Mouse (Mus musculus): ENCODE results near the gene Lgi1. TPM values are rescaled to one million over a fixed set of nuclear protein-coding genes. Genes with fewer than 3 reads are reported as not detected.

The Lgi1 gene
- polyA plus RNA-seq, 1 experiment, result 0.04 TPM

DNA sequence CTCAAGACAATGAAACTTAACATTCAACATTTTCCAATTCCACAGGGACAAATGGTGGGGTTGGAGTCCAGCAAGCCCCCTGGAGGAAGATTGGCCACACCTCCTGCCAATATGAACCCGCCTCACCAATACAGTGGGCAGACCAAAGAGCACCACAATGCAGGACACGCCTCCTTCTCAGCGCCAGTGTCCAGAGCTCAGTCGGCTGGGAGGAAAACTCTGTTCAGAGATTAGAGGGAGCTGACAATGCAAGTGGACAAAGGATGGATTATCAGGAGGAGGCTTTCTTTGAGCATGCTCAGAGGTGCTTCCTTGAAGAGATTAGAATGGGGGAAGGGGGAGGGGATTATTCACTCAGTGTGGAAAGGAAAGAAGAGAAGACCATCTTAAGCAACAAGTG, 62.7 kb downstream of the Lgi1 start:
- Histone ChIP-seq H3K27me3 (ENCODE audit: control insufficient read depth, insufficient read depth, low read length) (no peaks in the 10 kb centered on the region), H3K36me3 (ENCODE audit: control insufficient read depth, insufficient read depth, low read length) (no peaks in the 10 kb centered on the region), H3K4me3 (ENCODE audit: control insufficient read depth, insufficient read depth, low read length) (no peak overlapping the region), H3K27ac (ENCODE audit: control insufficient read depth, insufficient read depth, low read length) (no peak overlapping the region), H3K4me1 (replicated peaks; ENCODE audit: control insufficient read depth, insufficient read depth, low read length) (no peaks in the 10 kb centered on the region)
- no peak for DNase-seq
- no peak for TF ChIP-seq POLR2A (IDR thresholded peaks at IDR 0.05; ENCODE audit: control insufficient read depth, extremely low read depth, insufficient read depth, low read length, poor library complexity)
- no peak for TF ChIP-seq CTCF (IDR thresholded peaks at IDR 0.05; ENCODE audit: borderline replicate concordance, control insufficient read depth, extremely low read depth, insufficient read depth, low read length, poor library complexity)
- WGBS, result 72% methylated on average over 4 of the region's 4 CpGs

DNA sequence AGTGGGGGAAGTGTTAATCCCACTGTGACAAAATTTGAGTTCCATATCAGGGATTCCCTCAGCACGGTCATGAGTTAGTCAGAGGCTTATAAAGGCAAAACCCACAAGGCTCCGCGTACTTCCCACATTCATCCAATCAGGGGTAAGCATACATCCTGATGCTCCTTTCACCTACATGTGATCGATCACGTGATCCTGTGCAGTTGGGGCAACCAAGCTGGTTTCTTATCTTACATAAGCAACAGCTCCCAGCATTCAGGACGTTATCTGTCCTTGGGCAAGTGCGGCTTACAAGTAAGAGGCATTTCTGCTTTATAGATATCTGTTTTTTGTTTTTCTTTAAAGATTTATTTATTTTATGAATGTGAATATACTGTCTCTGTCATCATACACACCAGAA, 63.7 kb downstream of the Lgi1 start:
- Histone ChIP-seq H3K36me3 (ENCODE audit: control insufficient read depth, insufficient read depth, low read length) (no peaks in the 10 kb centered on the region), H3K4me3 (ENCODE audit: control insufficient read depth, insufficient read depth, low read length) (no peak overlapping the region), H3K27me3 (ENCODE audit: control insufficient read depth, insufficient read depth, low read length) (no peaks in the 10 kb centered on the region), H3K4me1 (replicated peaks; ENCODE audit: control insufficient read depth, insufficient read depth, low read length) (no peaks in the 10 kb centered on the region), H3K27ac (ENCODE audit: control insufficient read depth, insufficient read depth, low read length) (no peak overlapping the region)
- DNase-seq, result no peak
- WGBS, result 93% methylated on average over 7 of the region's 7 CpGs
- no peak for TF ChIP-seq CTCF (IDR thresholded peaks at IDR 0.05; ENCODE audit: borderline replicate concordance, control insufficient read depth, extremely low read depth, insufficient read depth, low read length, poor library complexity)

DNA sequence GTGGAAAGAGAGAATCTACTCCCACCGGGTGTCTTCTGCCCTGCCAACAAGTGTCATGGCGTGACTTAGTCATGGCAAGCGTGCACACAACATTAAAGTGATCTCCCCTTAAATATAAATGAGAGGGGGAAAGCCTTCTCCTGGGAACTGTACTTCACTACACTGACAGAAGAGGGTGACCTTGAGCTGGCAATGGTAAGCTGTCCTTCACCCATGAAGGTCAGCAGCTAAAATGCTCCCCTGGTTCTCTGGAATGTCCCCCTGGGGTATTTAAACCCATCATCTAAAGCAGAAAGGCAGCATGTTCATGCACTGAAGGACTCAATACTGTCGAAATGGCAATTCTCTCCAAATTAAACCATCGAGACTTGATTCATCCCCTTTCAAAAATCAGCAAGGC, 64.9 kb downstream of the Lgi1 start:
- H3K27ac ChIP-seq (ENCODE audit: control insufficient read depth, insufficient read depth, low read length), result no peak overlapping the region
- H3K36me3 ChIP-seq (ENCODE audit: control insufficient read depth, insufficient read depth, low read length), result no peaks in the 10 kb centered on the region
- no peaks in the 10 kb centered on the region for H3K27me3 ChIP-seq (ENCODE audit: control insufficient read depth, insufficient read depth, low read length)
- TF ChIP-seq POLR2A (IDR thresholded peaks at IDR 0.05; ENCODE audit: control insufficient read depth, extremely low read depth, insufficient read depth, low read length, poor library complexity), result no peak
- no peak for TF ChIP-seq CTCF (IDR thresholded peaks at IDR 0.05; ENCODE audit: borderline replicate concordance, control insufficient read depth, extremely low read depth, insufficient read depth, low read length, poor library complexity)
- WGBS, result 90% methylated on average over 5 of the region's 5 CpGs
- no peak for DNase-seq
- no peaks in the 10 kb centered on the region for H3K4me1 ChIP-seq (replicated peaks; ENCODE audit: control insufficient read depth, insufficient read depth, low read length)
- no peak overlapping the region for H3K4me3 ChIP-seq (ENCODE audit: control insufficient read depth, insufficient read depth, low read length)

GRCm38 (mm10) chr19:38331072-38331471, 66.7 kb downstream of the Lgi1 start:
- Histone ChIP-seq H3K27me3 (ENCODE audit: control insufficient read depth, insufficient read depth, low read length) (no peaks in the 10 kb centered on the region), H3K4me3 (ENCODE audit: control insufficient read depth, insufficient read depth, low read length) (no peak overlapping the region), H3K27ac (ENCODE audit: control insufficient read depth, insufficient read depth, low read length) (no peak overlapping the region), H3K36me3 (ENCODE audit: control insufficient read depth, insufficient read depth, low read length) (no peaks in the 10 kb centered on the region), H3K4me1 (replicated peaks; ENCODE audit: control insufficient read depth, insufficient read depth, low read length) (no peaks in the 10 kb centered on the region)
- 85% methylated on average over 1 of the region's 1 CpGs for WGBS
- DNase-seq, result no peak
- TF ChIP-seq POLR2A (IDR thresholded peaks at IDR 0.05; ENCODE audit: control insufficient read depth, extremely low read depth, insufficient read depth, low read length, poor library complexity), result no peak
- TF ChIP-seq CTCF (IDR thresholded peaks at IDR 0.05; ENCODE audit: borderline replicate concordance, control insufficient read depth, extremely low read depth, insufficient read depth, low read length, poor library complexity), result no peak

DNA sequence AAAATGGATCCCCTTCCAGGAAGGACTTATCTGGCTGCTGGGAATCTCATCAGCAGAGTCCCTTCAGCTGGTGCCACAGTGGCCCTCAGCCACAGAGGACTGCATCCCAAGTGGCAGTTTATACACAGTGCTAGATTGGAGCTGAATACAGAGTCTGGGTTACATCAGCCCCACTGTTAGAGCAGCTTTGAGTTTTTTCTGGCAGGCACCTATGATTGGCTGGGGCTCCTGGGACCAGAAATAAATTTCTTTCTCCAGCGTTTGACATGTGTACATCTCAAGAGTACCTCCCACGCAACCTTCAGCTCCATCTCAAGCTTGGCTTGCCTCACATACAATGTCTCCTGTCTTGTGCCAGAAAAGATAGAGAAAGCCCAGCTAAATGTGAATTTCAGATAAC, 67.9 kb downstream of the Lgi1 start:
- no peak overlapping the region for H3K27ac ChIP-seq (ENCODE audit: control insufficient read depth, insufficient read depth, low read length)
- no peaks in the 10 kb centered on the region for H3K27me3 ChIP-seq (ENCODE audit: control insufficient read depth, insufficient read depth, low read length)
- no peaks in the 10 kb centered on the region for H3K36me3 ChIP-seq (ENCODE audit: control insufficient read depth, insufficient read depth, low read length)
- 79% methylated on average over 2 of the region's 2 CpGs for WGBS
- no peaks in the 10 kb centered on the region for H3K4me1 ChIP-seq (replicated peaks; ENCODE audit: control insufficient read depth, insufficient read depth, low read length)
- TF ChIP-seq POLR2A (IDR thresholded peaks at IDR 0.05; ENCODE audit: control insufficient read depth, extremely low read depth, insufficient read depth, low read length, poor library complexity) (no peak), CTCF (IDR thresholded peaks at IDR 0.05; ENCODE audit: borderline replicate concordance, control insufficient read depth, extremely low read depth, insufficient read depth, low read length, poor library complexity) (no peak)
- no peak for DNase-seq
- no peak overlapping the region for H3K4me3 ChIP-seq (ENCODE audit: control insufficient read depth, insufficient read depth, low read length)

- Histone ChIP-seq H3K4me3 (ENCODE audit: control insufficient read depth, insufficient read depth, low read length) (no peak overlapping the region), H3K36me3 (ENCODE audit: control insufficient read depth, insufficient read depth, low read length) (no peaks in the 10 kb centered on the region), H3K27me3 (ENCODE audit: control insufficient read depth, insufficient read depth, low read length) (no peaks in the 10 kb centered on the region), H3K4me1 (replicated peaks; ENCODE audit: control insufficient read depth, insufficient read depth, low read length) (no peaks in the 10 kb centered on the region), H3K27ac (ENCODE audit: control insufficient read depth, insufficient read depth, low read length) (no peak overlapping the region)
- no peak for TF ChIP-seq CTCF (IDR thresholded peaks at IDR 0.05; ENCODE audit: borderline replicate concordance, control insufficient read depth, extremely low read depth, insufficient read depth, low read length, poor library complexity)
- TF ChIP-seq POLR2A (IDR thresholded peaks at IDR 0.05; ENCODE audit: control insufficient read depth, extremely low read depth, insufficient read depth, low read length, poor library complexity), result no peak
- DNase-seq, result no peak
- WGBS, result 88% methylated on average over 3 of the region's 3 CpGs
Observed at GRCm38 (mm10) chr19:38332820-38333219, 68.5 kb downstream of the Lgi1 start.

DNA sequence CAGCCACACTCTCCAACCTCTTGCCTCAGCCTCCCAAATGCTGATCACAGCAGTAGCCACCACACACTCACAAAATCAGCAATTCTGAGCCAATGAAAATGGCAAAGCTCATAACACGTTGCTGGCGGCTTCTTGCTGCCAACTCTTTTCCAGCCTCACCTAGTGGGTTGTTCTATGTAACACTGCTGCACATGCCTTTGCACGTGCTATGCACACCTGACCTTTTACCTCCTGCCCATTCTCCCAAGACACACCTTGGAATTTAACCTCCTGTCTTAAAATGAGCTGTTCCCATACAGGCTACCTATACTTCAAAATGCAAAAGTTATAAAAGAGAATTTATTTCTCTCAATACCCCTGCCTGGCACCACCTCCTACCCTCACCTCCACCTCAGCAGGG, 72.2 kb downstream of the Lgi1 start:
- Histone ChIP-seq H3K36me3 (ENCODE audit: control insufficient read depth, insufficient read depth, low read length) (no peaks in the 10 kb centered on the region), H3K27ac (ENCODE audit: control insufficient read depth, insufficient read depth, low read length) (no peak overlapping the region), H3K4me1 (replicated peaks; ENCODE audit: control insufficient read depth, insufficient read depth, low read length) (no peaks in the 10 kb centered on the region), H3K27me3 (ENCODE audit: control insufficient read depth, insufficient read depth, low read length) (no peaks in the 10 kb centered on the region), H3K4me3 (ENCODE audit: control insufficient read depth, insufficient read depth, low read length) (no peak overlapping the region)
- 89% methylated on average over 3 of the region's 3 CpGs for WGBS
- DNase-seq, result no peak
- no peak for TF ChIP-seq POLR2A (IDR thresholded peaks at IDR 0.05; ENCODE audit: control insufficient read depth, extremely low read depth, insufficient read depth, low read length, poor library complexity)
- TF ChIP-seq CTCF (IDR thresholded peaks at IDR 0.05; ENCODE audit: borderline replicate concordance, control insufficient read depth, extremely low read depth, insufficient read depth, low read length, poor library complexity), result no peak
